Mouse (Mus musculus): ENCODE measurements around the gene Defb25.
A peak's percentile ranks its signal among the peaks of the same experiment; 100 is the strongest.
"Not testable (repeated sequence)": the region's sequence is repeated elsewhere in the genome, so short reads cannot be mapped to it uniquely, and the experiment has no call there.

Defb25 gene

DNA sequence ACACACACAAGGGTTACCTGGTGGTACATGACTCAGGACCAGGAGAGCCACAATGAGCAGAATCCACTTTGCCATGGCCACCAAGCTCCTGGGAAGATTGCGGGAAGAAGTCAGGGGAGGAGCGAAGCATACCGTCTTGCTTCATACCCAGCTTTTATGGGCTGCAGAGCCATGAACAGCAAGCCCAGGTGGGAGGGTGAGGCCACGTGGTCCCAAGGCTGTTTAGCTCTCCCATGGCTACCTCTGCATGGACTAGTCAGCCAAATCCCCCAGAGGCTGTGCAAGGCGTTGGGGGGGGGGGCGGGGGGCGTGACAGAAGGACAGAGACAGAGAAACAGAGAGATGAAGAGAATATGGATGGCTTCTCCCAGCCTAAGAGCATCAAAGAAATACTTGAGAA is at the start of gene Defb25:
Gene Defb25 (minus strand): TSS at position 101 of the 400 bp plus-strand sequence.
- no peak for DNase-seq (ENCODE audit: low read depth)

DNA sequence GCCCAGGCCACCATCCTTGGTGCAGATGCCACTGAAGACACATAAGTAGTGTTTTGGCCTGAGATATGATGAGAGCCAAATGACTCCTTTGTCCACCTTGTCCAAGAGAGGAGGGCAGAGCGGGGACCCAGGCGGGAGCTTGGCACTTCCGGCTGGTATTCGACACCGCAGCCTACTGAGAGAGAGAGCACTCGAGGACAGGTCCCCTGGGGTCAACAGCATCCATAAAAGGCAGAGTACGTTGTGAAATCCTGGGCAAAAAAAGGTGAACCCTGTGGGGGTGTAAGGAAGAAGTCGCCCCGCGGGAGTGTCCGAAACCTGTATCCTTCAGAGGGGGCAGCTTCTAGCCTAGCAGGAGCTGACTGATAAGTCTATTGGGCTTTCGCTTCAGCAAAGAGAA is 49.3 kb upstream of the Defb25 start:
- no peak for DNase-seq (ENCODE audit: low read depth)

DNA sequence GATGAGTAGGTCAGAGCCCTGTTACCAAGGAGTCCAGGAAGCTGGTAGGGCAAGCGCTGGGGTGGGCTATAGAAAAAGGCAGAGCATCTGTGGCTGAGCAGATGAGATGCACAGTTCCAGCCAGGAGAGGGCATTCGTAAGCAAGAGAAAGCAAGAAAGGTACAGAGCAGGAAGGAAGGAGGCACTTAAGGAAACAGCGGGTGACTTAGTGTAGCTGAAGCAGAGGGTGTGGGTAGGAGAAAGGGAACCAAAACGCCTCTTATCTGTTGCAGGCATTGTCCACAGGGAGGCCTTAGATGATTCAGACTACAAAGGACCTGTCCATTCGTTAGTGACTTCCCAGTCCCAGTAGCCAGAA is 48.8 kb upstream of the Defb25 start:
- peak; percentile 57 for DNase-seq (ENCODE audit: low read depth)

DNA sequence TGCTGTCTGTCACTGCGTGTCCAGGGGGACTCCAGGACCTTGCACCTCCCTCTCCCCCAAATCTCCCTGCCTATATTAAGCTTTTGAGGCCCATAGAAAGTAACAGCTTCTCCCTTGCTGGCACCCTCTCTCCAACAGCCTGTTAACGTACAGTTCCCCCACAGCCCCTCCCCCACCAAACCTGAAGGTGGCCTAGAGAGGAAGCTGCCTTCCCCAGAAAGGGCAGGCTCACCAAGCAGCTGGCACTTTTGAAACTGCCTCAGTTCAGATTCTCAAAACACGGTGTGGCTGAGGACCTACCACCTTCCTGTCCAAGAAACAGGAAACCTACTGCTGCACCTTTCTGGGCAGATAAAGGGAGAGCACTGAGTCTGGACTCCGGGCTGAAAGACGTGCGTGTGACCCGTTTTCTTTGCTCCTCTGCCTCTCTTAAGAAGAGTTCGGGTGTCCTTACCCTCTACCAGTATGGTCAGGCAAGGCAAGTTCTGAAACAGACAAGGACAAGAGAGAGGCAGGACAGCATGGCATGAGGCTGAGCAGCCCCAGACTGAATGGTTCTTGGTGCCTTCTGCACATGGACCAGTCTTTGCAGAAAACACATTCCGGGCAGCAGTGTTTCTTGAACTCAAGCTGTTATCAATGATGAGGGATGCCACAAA is 48.3 kb upstream of the Defb25 start:
- no peak for DNase-seq (ENCODE audit: low read depth)

DNA sequence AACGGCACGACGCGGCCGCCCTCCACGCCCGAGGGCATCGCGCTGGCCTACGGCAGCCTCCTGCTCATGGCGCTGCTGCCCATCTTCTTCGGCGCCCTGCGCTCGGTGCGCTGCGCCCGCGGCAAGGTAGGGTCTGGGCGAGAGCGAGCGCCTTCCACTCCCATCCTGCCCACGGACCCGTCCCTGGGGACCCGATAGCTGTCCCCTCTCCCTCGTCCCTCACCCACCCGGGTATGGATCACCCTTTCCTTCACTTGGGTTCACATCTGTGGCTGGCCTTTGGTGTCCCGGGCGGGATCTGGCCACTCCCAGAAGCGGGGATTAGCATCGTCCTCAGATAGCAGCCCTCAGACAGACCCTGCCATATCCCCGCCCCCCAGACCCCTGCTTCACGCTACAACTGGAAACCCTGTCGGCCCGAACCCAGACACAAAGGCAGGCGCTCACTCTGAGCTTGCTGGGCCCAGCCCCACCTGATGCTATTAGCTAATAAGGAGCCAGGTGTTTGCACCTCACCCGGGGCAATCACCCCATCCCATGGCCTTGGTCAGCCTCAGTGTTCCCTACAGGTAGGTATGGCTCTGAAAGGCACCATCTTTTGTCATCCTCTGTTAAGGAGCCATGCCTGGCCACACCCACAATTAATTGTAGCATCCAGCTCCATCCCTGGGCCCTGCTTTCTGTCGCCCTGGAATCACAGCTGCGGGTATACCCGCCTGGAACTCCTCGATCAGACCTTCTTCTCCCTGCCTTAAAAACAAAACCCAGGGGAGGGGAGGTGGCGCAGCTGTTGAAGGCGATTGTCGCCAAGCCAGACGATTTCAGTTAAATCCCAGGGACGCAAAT is 47.0 kb upstream of the Defb25 start:
- no peak for DNase-seq (ENCODE audit: low read depth)

DNA sequence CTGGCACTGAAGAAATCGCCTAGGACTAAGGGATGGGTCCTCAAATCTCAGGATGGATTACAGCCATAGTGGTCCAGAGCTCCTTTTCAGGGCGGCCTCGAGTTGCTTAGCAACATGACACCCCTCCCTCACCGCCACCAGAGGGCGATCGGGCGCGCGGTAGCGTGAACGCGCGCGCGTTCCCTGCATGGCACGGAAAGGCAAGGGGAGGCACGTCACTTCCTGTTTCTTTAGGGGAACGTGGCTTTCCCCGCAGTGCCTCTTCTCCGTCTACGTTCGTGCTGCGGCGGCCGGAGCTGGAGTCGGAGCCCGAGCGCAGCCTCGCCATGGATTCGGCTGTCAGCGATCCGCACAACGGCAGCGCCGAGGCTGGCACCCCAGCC is 46.4 kb upstream of the Defb25 start, which contains the start of gene H13:
Gene H13 (plus strand): TSS at position 206 of the 383 bp plus-strand sequence.
- peak; percentile 88 for DNase-seq (ENCODE audit: low read depth)

DNA sequence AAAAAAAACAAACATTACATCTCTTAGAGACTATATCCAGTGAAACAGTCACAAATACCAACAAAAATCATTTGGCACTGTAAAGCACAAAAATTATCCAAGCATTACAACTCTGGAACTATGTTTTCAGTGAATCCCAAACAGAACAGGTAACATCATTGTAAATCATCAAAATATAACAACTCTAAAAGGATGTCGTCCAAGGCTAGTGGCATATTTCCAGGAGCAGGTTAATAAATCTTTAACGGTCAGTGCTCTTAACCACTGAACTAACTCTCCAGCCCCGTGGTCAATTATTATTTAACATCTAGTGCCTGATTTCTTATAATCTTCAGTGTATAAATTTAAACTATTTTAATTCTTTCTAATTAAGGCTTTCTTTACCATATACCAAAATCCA is 43.3 kb upstream of the Defb25 start:
- not testable (repeated sequence) for DNase-seq (ENCODE audit: low read depth)

DNA sequence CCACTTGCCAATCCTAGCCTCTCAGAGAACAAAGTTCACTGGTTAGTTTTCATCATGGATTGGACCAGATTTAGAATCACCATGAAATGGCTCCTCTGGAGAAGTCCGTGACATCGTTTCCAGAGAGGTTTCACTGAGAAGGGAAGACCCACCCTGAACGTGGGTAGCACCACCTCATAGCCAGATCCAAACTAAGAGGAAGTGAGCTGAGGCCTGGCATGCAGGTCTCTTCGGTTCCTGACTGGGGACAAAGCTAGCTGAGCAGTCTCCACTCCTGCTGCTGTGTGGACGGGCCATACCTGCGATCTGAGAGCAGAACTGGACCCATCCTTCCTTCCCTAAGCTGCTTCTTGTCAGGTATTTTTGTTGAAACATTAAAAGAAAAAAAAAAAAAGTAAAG is 38.3 kb upstream of the Defb25 start:
- DNase-seq (ENCODE audit: low read depth): no peak

DNA sequence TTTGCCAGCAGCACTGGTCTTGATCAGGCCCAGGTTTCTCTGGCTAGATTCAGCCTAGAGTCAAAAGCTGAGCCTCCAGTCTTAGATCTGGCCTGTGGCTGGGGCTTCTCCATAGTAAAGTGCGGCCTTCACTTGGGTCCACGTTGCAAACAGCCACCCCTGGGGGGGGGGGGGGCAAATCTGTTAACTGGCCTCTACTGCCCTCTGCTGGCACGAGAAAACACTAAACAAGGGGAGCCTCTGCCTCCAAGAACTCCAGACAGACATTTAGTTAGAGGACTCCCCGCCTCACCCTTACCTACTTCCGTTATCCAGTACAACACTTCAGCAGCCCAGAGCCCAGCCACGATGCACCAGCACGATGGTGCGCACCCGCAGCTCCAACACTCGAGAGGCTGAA is 34.5 kb upstream of the Defb25 start:
- no peak for DNase-seq (ENCODE audit: low read depth)

DNA sequence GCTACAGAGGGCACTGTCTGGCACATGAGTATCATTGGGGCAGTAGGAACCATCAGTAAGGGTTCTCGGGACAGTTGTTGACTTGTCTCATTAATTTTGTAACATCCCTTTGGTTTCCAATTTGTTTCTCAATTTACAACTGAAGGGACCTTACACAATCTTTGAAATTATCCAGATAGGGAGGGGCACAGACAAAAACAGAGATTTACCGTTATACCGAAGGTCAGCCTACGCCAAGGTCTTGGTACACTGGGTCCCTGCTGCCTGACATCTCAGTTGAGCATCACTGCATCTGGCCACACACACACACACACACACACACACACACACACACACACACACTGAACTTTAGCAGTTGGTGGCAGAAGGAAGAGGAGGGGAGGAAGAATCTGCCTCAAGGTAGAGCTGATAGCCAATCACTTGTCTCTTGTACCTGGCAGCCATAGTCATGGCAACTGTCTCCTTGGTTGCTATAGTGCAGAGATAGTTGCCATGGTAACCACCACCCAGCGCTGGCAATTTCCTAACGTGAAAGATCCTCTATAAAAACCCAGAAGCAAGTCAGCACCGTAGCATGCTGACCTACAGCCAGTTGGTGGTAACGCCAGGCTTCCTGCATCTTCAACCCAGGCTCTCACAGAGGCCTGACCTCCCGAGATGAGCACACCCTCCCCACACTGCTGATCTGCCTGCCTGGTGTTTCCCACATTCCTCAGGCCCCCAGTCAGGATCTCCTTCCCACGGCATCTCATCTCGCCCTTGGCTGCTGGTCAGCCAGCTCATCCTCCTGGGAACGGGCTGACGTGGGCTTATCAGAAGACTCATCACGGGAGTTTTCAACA is 31.2 kb upstream of the Defb25 start:
- DNase-seq (ENCODE audit: low read depth): no peak

DNA sequence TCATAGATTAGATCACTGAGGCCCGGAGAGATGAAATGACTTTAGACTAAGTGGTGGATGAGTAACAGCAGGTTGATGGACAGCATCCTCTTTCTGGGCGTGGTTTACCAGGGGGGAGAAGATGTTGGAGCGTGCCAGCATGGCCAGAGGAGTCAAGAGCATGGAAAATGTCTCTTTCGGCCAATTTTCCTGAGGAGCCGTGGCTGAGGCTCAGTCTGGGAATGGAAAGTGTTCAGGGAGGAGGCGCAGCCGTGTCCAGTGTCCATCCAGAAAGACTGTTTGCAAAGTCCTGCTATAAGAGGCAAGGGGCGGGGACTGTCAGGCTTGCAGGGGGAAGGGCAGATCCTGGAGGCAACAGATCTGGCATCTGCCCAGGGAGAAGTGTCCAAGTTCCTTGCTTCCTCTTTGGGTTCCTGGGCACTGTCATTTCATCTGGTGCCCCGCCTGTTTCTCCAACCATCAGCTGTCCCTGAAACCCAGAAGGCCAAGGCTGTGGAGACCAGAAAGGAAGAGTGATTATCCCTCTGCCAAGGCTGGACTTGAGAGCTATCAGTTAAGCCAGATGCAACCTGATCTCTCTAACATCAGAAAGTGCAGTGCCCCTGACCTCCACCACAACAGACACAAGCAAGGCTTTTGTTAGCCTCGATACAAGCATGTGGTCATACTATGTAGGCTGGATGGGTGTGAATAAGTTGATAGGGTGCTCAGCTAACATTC is 30.2 kb upstream of the Defb25 start:
- DNase-seq (ENCODE audit: low read depth): no peak

DNA sequence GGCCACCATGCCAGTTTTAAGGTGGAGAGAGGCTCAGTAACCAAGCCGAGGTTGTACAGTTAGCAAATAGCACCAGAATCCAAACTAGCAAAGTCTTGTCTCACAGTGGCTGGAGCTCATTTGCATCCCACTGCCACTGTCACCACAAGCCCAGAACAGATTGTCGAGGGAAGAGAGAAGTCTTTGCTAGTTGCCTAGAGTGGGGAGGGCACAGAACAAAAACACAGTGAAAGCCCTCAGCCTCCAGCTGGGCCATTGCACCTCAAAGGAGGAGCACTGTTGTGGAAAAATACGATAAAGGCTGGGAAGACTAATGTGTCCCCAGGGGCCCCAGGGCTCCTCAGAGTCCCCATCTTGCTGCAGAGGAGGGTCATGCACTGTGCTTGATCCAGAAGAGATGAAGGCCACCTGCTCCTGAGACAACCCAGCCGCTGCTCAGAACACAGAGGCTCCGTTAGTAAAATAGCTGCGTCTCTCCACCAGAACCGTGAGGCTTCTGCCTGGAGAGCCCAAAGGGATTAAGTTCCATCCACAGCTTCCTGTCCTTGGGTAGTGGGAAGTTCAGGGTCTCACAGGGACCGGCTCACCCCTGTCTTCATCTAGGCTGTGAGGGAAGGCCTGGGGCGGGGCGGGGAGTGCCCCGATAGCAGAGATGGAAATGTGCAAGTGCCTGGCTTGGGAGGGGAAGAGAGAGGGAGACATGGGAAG is 16.7 kb upstream of the Defb25 start:
- DNase-seq (ENCODE audit: low read depth): no peak

DNA sequence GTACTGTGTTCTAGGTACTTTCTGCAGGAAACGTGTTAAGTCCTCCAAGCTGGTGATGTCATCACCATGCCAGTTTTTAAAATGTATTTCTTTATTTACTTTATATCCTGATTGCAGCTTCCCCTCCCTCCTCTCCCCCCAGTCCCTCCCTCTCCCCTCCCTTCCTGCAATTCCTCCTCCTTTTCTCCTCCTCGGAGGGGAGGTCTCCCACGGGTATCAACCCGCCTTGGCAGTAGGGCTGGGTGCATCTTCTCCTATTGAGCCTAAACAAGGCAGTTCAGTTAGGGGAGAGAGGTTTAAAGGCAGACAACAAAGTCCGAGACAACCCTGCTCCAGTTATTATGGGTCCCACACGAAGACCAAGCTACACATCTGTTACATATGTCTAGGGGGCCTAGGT is 16.0 kb upstream of the Defb25 start:
- no peak for DNase-seq (ENCODE audit: low read depth)

DNA sequence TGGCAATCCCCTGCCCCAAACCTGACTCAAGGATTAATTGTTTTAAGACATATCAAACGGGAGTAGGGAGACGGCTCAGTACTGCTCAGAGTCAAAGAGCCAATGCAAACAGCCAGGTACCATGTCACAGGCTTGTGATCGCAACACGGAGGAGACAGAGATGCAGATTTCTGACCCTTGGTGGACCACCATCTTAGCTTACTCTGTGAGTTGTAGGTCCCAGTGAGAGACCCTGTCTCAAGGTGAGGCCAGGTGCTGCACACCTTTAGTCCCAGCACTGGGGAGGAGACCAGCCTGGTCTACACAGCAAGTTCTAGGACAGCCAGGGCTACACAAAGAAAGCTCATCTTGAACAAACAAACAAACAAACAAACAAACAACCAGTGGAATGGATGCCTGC is 14.5 kb upstream of the Defb25 start:
- DNase-seq (ENCODE audit: low read depth): no peak

DNA sequence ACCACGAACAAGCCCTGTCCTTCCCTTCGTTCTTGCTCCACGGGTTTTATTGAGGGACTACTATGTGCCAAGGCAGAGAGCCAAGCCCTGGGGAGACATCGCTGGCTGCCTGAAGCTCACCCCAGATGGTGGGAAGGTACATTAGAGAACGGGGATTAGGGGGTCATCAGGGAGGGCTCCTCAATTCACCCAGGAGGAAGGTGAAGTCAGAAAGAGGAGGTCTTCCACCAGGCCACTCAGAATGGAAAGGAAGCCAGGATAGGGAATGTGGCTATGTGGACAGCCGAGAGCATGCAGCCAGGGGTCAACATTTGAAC is 14.1 kb upstream of the Defb25 start:
- DNase-seq (ENCODE audit: low read depth): no peak

DNA sequence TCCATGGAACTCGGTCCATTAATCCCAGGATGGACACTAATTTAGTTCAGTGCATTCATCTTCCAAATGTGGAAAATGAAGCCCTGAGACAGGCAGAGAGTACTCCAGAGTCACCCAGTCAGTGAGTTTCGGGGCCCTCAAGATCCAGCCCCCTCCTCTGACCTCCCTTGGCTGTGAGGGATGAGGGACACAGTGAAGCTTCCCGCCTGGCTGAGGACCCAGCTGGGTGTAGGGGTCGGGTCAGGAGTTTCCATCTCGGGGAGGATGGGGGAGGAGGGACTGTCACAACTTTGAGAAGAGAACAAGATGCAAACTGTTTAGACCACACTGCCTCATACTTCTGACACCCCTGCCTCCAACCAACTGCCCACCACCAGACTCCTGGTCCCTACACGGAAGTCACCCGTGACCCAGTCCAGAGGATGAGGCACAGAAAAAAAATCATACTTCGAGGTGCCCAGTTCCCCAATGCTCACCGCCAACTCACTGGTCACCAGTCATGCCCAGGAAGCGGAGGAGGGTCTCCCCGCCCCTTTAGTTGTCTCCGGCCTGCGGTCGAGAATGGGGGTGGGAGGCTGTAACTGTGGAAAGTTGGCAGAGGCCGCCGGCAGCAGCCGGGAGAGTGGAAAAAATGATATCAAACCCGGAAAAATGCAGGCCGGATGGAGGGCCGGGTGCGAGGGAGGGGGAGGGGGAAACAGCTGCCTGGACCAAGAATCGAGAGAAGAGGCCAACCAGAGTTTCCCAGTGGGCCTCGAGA is 13.6 kb upstream of the Defb25 start:
- no peak for DNase-seq (ENCODE audit: low read depth)

DNA sequence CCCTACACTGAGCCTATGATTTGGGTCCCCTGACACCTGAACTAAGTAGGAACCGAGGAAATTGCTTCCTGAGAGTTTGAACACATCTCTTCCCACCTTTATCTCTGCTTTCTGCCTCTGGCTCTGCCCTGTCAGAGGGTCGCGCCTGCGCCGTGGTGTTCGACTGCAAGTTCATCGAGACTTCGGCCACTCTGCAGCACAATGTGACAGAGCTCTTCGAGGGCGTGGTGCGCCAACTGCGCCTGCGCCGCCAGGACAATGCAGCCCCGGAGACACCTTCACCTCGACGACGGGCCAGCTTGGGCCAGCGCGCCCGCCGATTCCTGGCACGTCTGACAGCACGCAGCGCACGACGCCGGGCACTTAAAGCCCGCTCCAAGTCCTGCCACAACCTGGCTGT is 11.5 kb upstream of the Defb25 start:
- DNase-seq (ENCODE audit: low read depth): no peak

DNA sequence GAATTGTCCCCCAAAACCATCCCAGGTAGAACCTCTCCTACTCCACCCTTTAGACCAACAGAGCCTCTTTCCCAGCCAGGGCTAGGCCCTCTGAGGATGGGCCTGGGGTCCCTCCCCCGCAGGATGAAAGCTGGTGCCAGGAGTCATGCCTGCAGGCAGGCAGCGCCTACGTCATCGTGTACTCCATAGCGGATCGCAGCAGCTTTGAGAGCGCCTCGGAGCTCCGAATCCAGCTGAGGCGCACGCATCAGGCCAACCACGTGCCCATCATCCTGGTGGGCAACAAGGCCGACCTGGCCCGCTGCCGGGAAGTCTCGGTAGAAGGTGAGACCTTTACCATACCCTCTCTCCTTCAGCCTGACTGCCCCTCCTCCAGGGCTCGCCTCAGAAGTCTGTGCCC is 10.5 kb upstream of the Defb25 start:
- no peak for DNase-seq (ENCODE audit: low read depth)

DNA sequence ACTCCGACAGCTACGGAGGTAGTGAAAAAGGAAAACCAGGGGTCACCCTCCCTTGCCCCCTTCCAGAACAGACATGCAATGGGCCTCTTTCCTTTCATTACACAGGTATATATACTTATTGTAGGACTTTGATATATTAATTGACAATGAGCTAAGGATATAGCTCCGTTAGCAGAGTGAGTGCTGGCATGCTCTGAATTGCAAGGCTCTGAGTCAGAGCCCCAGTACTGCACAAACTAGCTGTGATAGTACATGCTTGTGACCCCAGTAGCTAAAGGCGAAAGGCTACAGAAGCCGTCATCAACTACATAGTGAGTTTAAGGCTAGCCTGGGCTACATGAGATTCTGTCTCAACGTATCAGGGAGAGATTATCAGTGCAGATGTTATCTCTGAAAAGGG is 7.1 kb upstream of the Defb25 start:
- no peak for DNase-seq (ENCODE audit: low read depth)

DNA sequence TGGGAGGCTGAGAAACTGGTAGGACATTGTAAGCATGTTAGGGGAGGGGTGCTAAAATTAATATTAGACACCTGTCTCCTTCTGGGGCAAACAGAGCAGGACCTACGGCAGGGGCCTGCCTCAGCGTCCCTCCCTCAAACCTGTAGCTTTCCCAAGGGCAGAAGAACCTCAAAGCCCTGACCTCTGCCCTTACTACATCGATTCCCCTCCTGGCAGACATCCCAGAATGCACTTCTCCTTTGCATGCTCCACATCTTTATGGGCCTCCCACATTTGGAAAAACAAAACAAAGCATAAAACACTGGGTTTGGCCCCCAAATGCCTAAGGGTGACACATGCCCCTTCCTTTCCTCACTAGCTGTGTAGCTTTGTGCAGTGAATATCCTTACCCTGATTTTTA is 6.4 kb upstream of the Defb25 start:
- no peak for DNase-seq (ENCODE audit: low read depth)

DNA sequence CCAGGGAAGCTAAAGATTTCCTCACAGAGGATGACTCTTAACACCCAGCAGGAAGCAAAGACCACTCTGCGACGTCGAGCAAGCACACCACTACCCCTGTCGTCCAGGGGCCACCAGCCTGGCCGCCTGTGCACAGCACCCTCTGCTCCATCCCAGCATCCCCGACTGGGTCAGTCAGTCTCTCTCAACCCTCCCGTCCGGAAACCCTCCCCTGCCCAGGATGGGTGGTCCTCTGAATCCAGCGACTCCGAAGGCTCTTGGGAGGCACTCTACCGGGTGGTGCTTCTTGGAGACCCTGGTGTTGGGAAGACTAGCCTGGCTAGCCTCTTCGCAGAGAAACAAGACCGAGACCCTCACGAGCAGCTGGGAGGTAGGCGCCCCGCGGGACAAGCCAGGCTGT is 5.2 kb upstream of the Defb25 start:
- no peak for DNase-seq (ENCODE audit: low read depth)

All from c-Kit-positive CD71-negative TER-119-negative erythroid progenitor cells, embryonic 14.5 days (primary cell).